In the genomic region with DNA sequence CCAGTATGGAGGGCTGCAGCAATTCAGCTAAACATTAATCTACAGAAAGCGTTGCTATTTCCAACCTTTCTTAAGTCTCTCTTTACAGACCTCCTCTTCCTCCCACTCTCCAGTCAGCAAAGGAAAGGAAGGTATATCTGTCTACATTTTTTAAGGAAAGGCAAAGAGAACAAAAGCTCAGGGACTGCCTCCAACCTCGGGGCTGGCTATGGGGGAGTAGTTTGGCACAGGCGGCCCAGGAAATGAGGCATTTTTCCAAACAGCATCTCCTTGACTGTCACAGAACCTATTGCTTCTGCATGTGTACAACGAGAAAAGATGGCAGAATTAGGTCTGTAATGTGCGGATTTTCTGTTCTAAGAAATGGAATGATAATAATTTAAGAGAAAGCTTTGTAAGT, we compare ENCODE assay signal across 21 mouse cellular contexts.
DNase-seq lines count a peak whose midpoint lies in the region.
"Had no signal": no experiment of that assay in that cellular context is flagged by ENCODE, and none has a peak within 500 bp of the region (broad histone marks: within the 10 kb centered on the region; RNA-seq: fewer than 3 reads in every experiment).

No protein-coding gene starts in this region.

- intact Hi-C loops in left cerebral cortex, postnatal 10 days (cut with DNase I) = no loop called here
- intact Hi-C loops in left cerebral cortex, postnatal 4 days (cut with DNase I) = no loop called here
- intact Hi-C loops in gastrocnemius, postnatal 14 days (cut with DNase I; ENCODE audit: low total_unique reads) = no loop called here

- DNase-seq in left cerebral cortex, adult 11 months (ENCODE audit: low spot score) = peak; percentile 13
- no peak for DNase-seq in left cerebral cortex, postnatal 10 days (ENCODE audit: extremely low spot score in 1 of 2, low spot score in 2 of 2)
- peak; percentile 23 to 57 for DNase-seq in left cerebral cortex, adult 9 months (ENCODE audit: low spot score in 2 of 2)
- peak; percentile 13 for DNase-seq in left cerebral cortex, postnatal 4 days
- DNase-seq in right cerebral cortex, postnatal 36 days (ENCODE audit: low spot score in 2 of 2) = peak; percentile 30 to 50
- DNase-seq in gastrocnemius, postnatal 14 days = no peak
- no peak for DNase-seq in urinary bladder, adult 18-20 months (ENCODE audit: low spot score in 2 of 2)
- no peak for DNase-seq in gastrocnemius, postnatal 25 days
- DNase-seq: adrenal gland, adult 2 months; cerebellum, adult 9-10 months; embryo, embryonic 11 days; gastrocnemius, postnatal 10 days; heart, postnatal 36 days; kidney, adult 8-10 months; liver; lung, adult 2 months; lung, postnatal 10 days; retina, postnatal 1 day; spleen, adult 18-20 months; thymus, adult 18-20 months; thymus, postnatal 36 days had no signal

Comparison
In these comparisons a context has a peak if more than half of its experiments do, and no peak if none do; other contexts are left out.
1. DNase-seq: peak in left cerebral cortex, adult 11 months (single experiment), left cerebral cortex, adult 9 months (2 of 2), left cerebral cortex, postnatal 4 days (single experiment) and right cerebral cortex, postnatal 36 days (2 of 2); none in left cerebral cortex, postnatal 10 days (0 of 2), gastrocnemius, postnatal 14 days (single experiment), urinary bladder, adult 18-20 months (0 of 2) and gastrocnemius, postnatal 25 days (single experiment).